Mouse (Mus musculus): ENCODE measurements around the gene Rgl1. TPM values are rescaled to one million over a fixed set of nuclear protein-coding genes. Genes with fewer than 3 reads are reported as not detected.

The Rgl1 gene
- polyA plus RNA-seq, 1 experiment, result 14.4 TPM

DNA sequence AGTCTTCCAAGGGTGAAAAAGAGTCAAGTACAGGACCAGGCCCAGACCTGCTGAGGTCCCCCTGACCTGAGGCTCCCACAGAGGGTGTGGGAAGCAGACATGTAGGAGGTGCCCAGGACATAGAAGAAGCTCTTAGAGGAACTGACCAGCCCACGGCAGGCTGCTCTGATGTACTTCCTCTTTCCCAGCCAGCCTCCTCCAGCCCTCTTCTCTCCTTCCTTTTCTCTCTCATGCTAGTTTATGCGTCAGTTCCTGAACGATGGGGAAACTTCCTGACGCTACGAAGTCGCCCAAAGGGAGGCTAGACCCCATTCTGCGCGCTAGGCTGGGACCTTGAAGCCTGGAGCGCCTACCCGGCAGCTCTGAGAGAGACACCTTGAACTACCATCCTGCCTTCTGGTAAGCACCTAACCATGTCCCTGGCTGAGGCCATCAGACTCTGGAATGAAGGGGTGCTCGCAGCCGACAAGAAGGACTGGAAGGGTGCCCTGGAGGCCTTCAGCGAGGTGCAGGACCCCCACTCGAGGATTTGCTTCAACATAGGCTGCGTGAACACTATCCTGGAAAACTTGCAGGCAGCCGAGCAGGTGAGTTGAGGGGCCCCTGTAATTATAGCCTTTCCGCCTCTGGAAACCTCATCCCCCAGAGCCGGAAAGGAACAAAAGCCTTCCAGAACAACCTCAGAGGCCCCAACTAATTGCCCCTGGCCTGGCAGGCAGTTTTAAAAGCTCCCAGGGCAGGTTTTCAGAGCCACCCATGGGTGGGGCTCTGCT, 41.7 kb upstream of the Rgl1 start:
- peak; percentile 43 to 49 for DNase-seq (ENCODE audit: low read depth in 1 of 2, low spot score in 2 of 2)
- H3K36me3 ChIP-seq (ENCODE audit: control insufficient read depth, insufficient read depth, low read length), result peaks cover 7% of the 10 kb centered on the region
- H3K4me1 ChIP-seq (ENCODE audit: control insufficient read depth, insufficient read depth, insufficient read length), result peaks cover 17% of the 10 kb centered on the region; the same call in 1 of the 2 replicates
- peak overlapping the region; percentile 64 for H3K4me3 ChIP-seq (ENCODE audit: extremely low read depth, insufficient read depth, insufficient read length)
- WGBS, result 12% methylated on average over 18 of the region's 18 CpGs
- TF ChIP-seq CTCF (IDR thresholded peaks at IDR 0.05; ENCODE audit: extremely low read depth, insufficient read depth, insufficient read length, insufficient replicate concordance), result no peak
- TF ChIP-seq POLR2A (IDR thresholded peaks at IDR 0.05; ENCODE audit: low read depth, low read length), result no peak
- H3K27ac ChIP-seq (ENCODE audit: insufficient read depth, low read length), result peak overlapping the region; percentile 86
- no peaks in the 10 kb centered on the region for H3K27me3 ChIP-seq (ENCODE audit: control insufficient read depth, insufficient read depth, low read length)

DNA sequence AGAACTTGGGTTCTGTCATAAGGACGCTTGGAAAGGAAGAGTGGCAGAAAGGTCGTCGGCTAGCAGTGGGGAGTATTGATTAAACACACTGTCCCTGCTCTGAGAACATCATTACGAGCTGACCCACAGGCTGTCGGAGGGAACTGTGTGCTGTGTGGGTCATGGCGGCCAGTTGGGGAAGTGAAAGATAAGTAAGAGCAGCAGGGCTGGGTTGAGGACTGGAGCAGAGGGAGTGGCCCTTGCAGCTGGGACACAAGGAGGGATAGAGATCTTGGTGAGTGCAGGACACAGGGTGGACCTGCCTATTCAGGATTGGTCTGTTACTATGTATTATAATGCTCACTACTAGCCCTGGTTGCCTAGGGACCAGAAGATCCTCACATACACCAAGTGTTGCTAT, 38.8 kb upstream of the Rgl1 start:
- Histone ChIP-seq H3K27ac (ENCODE audit: insufficient read depth, low read length) (no peak overlapping the region), H3K4me1 (ENCODE audit: control insufficient read depth, insufficient read depth, insufficient read length) (peaks cover 16% of the 10 kb centered on the region; the same call in 1 of the 2 replicates), H3K36me3 (ENCODE audit: control insufficient read depth, insufficient read depth, low read length) (no peaks in the 10 kb centered on the region), H3K27me3 (ENCODE audit: control insufficient read depth, insufficient read depth, low read length) (no peaks in the 10 kb centered on the region), H3K4me3 (ENCODE audit: extremely low read depth, insufficient read depth, insufficient read length) (no peak overlapping the region)
- TF ChIP-seq CTCF (IDR thresholded peaks at IDR 0.05; ENCODE audit: extremely low read depth, insufficient read depth, insufficient read length, insufficient replicate concordance) (no peak), POLR2A (IDR thresholded peaks at IDR 0.05; ENCODE audit: low read depth, low read length) (no peak)
- WGBS, result 77% methylated on average over 6 of the region's 6 CpGs
- no peak for DNase-seq (ENCODE audit: low read depth in 1 of 2, low spot score in 2 of 2)

GRCm38 (mm10) chr1:152800633-152801176, 34.6 kb upstream of the Rgl1 start:
- Histone ChIP-seq H3K27me3 (ENCODE audit: control insufficient read depth, insufficient read depth, low read length) (no peaks in the 10 kb centered on the region), H3K4me3 (ENCODE audit: extremely low read depth, insufficient read depth, insufficient read length) (no peak overlapping the region)
- WGBS, result 83% methylated on average over 13 of the region's 13 CpGs

DNA sequence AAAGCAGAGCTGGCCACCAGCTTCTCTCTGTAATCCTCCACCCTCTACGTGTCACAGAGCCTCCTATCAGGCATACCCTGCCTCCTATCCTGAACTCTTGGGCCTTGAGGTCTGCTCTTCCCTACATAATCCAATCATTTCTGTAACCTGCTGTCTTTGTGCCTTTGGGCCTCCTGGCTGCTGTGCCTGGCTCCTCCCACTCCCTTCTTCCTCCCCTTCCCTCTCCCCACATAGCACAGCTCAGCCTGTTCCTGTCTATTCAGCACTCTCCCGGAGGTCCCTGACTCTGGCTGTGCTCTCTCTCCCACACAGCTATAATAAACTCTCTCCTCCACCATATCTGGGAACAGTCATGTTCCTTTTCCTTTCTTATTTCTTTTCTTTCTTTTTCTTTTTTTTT, 33.7 kb upstream of the Rgl1 start, which contains the start of gene Ncf2:
Gene Ncf2, plus strand, starts transcription at position 298 of the 400 bp plus-strand sequence.
- 38% methylated on average over 2 of the region's 2 CpGs for WGBS
- no peak for TF ChIP-seq CTCF (IDR thresholded peaks at IDR 0.05; ENCODE audit: extremely low read depth, insufficient read depth, insufficient read length, insufficient replicate concordance)
- TF ChIP-seq POLR2A (IDR thresholded peaks at IDR 0.05; ENCODE audit: low read depth, low read length), result no peak
- H3K4me1 ChIP-seq (ENCODE audit: control insufficient read depth, insufficient read depth, insufficient read length), result peaks cover 10% of the 10 kb centered on the region; the same call in 1 of the 2 replicates
- no peak for DNase-seq (ENCODE audit: low read depth in 1 of 2, low spot score in 2 of 2)
- H3K27ac ChIP-seq (ENCODE audit: insufficient read depth, low read length), result peak within 1 kb of the TSS; percentile 8; the same call in 1 of the 2 replicates
- H3K4me3 ChIP-seq (ENCODE audit: extremely low read depth, insufficient read depth, insufficient read length), result no peak within 1 kb of the TSS
- no peaks in the 10 kb centered on the region for H3K36me3 ChIP-seq (ENCODE audit: control insufficient read depth, insufficient read depth, low read length)
- no peaks in the 10 kb centered on the region for H3K27me3 ChIP-seq (ENCODE audit: control insufficient read depth, insufficient read depth, low read length)

More at GRCm38 (mm10) chr1:152800633-152801176, 34.6 kb upstream of the Rgl1 start:
- Histone ChIP-seq H3K4me1 (ENCODE audit: control insufficient read depth, insufficient read depth, insufficient read length) (peaks cover 15% of the 10 kb centered on the region; the same call in 1 of the 2 replicates), H3K36me3 (ENCODE audit: control insufficient read depth, insufficient read depth, low read length) (no peaks in the 10 kb centered on the region), H3K27ac (ENCODE audit: insufficient read depth, low read length) (no peak overlapping the region)
- no peak for TF ChIP-seq CTCF (IDR thresholded peaks at IDR 0.05; ENCODE audit: extremely low read depth, insufficient read depth, insufficient read length, insufficient replicate concordance)
- TF ChIP-seq POLR2A (IDR thresholded peaks at IDR 0.05; ENCODE audit: low read depth, low read length), result no peak
- no peak for DNase-seq (ENCODE audit: low read depth in 1 of 2, low spot score in 2 of 2)

DNA sequence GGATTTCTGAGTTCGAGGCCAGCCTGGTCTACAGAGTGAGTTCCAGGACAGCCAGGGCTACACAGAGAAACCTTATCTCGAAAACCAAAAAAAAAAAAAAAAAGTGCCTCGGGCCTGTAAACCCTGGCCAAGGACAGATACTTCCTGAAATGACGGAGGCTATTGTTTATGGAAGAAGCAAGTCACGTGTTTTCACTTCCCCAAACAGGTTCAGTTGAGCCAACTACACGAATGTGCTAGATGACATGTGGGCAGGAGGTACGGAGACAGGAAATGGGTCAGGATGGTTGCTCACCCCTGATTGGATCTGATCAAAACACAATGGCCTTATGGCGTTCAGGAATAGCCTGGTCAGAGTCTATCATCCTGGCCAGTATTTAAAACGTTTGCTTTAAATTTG, 32.0 kb upstream of the Rgl1 start:
- H3K36me3 ChIP-seq (ENCODE audit: control insufficient read depth, insufficient read depth, low read length), result no peaks in the 10 kb centered on the region
- H3K27ac ChIP-seq (ENCODE audit: insufficient read depth, low read length), result peak overlapping the region; percentile 49
- 18% methylated on average over 9 of the region's 9 CpGs for WGBS
- H3K4me1 ChIP-seq (ENCODE audit: control insufficient read depth, insufficient read depth, insufficient read length), result peaks cover 10% of the 10 kb centered on the region; the same call in 1 of the 2 replicates
- no peak overlapping the region for H3K4me3 ChIP-seq (ENCODE audit: extremely low read depth, insufficient read depth, insufficient read length)
- DNase-seq (ENCODE audit: low read depth in 1 of 2, low spot score in 2 of 2), result peak; percentile 30 to 90
- TF ChIP-seq POLR2A (IDR thresholded peaks at IDR 0.05; ENCODE audit: low read depth, low read length), result no peak
- no peak for TF ChIP-seq CTCF (IDR thresholded peaks at IDR 0.05; ENCODE audit: extremely low read depth, insufficient read depth, insufficient read length, insufficient replicate concordance)
- H3K27me3 ChIP-seq (ENCODE audit: control insufficient read depth, insufficient read depth, low read length), result no peaks in the 10 kb centered on the region

DNA sequence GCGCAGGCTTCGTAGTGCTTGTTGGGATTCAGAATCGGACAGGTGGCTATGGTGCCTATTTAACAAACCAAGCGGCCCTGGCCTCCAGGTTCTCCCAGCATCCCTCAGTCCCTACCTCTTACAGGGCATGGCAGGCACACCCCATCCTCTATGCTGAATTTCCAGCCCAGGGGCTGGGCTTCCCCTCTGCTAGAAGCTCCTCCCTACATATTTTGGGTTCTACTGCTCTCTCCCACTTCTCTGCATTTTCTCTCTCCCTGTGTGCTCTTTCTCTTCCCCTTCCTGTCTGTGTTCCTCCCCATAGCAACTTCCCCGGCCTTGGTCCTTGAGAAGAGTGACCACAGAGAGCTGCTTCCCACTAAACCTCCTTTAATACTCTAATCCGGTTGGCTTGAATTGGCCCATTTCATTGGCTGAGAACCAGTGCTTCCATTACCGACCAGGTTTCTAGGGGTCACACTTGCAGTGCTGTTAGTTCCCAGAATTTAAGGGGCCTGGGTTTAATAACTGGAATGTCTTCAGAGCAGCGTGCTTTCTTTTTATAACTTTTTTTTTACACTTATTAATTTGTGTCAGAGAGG, 30.6 kb upstream of the Rgl1 start:
- no peak for DNase-seq (ENCODE audit: low read depth in 1 of 2, low spot score in 2 of 2)
- TF ChIP-seq POLR2A (IDR thresholded peaks at IDR 0.05; ENCODE audit: low read depth, low read length), result no peak
- TF ChIP-seq CTCF (IDR thresholded peaks at IDR 0.05; ENCODE audit: extremely low read depth, insufficient read depth, insufficient read length, insufficient replicate concordance), result no peak
- Histone ChIP-seq H3K4me1 (ENCODE audit: control insufficient read depth, insufficient read depth, insufficient read length) (peaks cover 10% of the 10 kb centered on the region; the same call in 1 of the 2 replicates), H3K27me3 (ENCODE audit: control insufficient read depth, insufficient read depth, low read length) (no peaks in the 10 kb centered on the region), H3K4me3 (ENCODE audit: extremely low read depth, insufficient read depth, insufficient read length) (no peak overlapping the region), H3K27ac (ENCODE audit: insufficient read depth, low read length) (0 out of 2 replicates have a peak overlapping the region, but pooled peaks have one; percentile 15), H3K36me3 (ENCODE audit: control insufficient read depth, insufficient read depth, low read length) (no peaks in the 10 kb centered on the region)
- 85% methylated on average over 8 of the region's 8 CpGs for WGBS
